Mouse (Mus musculus) hematopoietic stem cell, adult 5-6 weeks (primary cell): ENCODE data around the gene Aen. TPM values are rescaled to one million over a fixed set of nuclear protein-coding genes. Genes with fewer than 3 reads are reported as not detected.

Experiments used
- ATAC-seq, 2 experiments: fragments of 125-278 bp in 1 of 2; replicated peaks in 1 of 2; 2 replicates each; pipeline ENCODE4 v1.8.0; 2016 to 2017; ENCODE audit warnings: inconsistent platforms in 2 of 2, mild to moderate bottlenecking in 2 of 2, moderate number of reproducible peaks in 2 of 2, low read depth in 1 of 2, moderate TSS enrichment in 1 of 2; ENCODE audit not compliant: low FRiP score in 2 of 2, poor library complexity in 2 of 2, severe bottlenecking in 2 of 2, insufficient read depth in 1 of 2, low TSS enrichment in 1 of 2
- total RNA-seq: library from RNA; stranded (forward); fragments of 172-1452, 232-1000 nt; gene quantifications from 2 replicates; pipeline ENCODE4 v1.2.3, GENCODE M21; 2017

Aen gene
- total RNA-seq: 29.8 and 33.3 TPM in 2 replicates

GRCm38 (mm10) chr7:78895653-78896333 is at the start of gene Aen:
Gene Aen, plus strand, starts transcription at chr7:78895854.
- ATAC-seq: peak; percentile 100

GRCm38 (mm10) chr7:78846066-78846716 is 49.5 kb upstream of the Aen start:
- peak; percentile 33 to 43; a peak in 3 of 4 replicates for ATAC-seq

- peak; percentile 95 to 97 for ATAC-seq
Measured at GRCm38 (mm10) chr7:78846737-78847434, 48.8 kb upstream of the Aen start, which contains the start of gene Det1. Gene Det1, minus strand, starts transcription at chr7:78847263.

GRCm38 (mm10) chr7:78854051-78854450 is 41.6 kb upstream of the Aen start:
- ATAC-seq: peak in 1 of 2 experiments; percentile 51; a peak in 1 of 4 replicates

- ATAC-seq: no peak
Measured at GRCm38 (mm10) chr7:78855044-78855655, 40.5 kb upstream of the Aen start.

GRCm38 (mm10) chr7:78863796-78864445 is 31.7 kb upstream of the Aen start:
- ATAC-seq: peak in 1 of 2 experiments; percentile 27; a peak in 3 of 4 replicates

- peak; percentile 54 to 74 for ATAC-seq
Measured at GRCm38 (mm10) chr7:78864446-78864802, 31.2 kb upstream of the Aen start.

- ATAC-seq: no peak
Measured at GRCm38 (mm10) chr7:78865212-78865949, 30.3 kb upstream of the Aen start.

- ATAC-seq: no peak
Measured at GRCm38 (mm10) chr7:78868731-78869130, 26.9 kb upstream of the Aen start.

- peak; percentile 60 to 72; a peak in 3 of 4 replicates for ATAC-seq
Measured at GRCm38 (mm10) chr7:78872366-78872765, 23.3 kb upstream of the Aen start.

GRCm38 (mm10) chr7:78872831-78873230 is 22.8 kb upstream of the Aen start:
- ATAC-seq: no peak

- ATAC-seq: no peak
Measured at GRCm38 (mm10) chr7:78881607-78882468, 13.8 kb upstream of the Aen start.

GRCm38 (mm10) chr7:78882469-78882837 is 13.2 kb upstream of the Aen start:
- ATAC-seq: peak in 1 of 2 experiments; percentile 32; a peak in 1 of 4 replicates

GRCm38 (mm10) chr7:78883016-78883725 is 12.5 kb upstream of the Aen start:
- peak in 1 of 2 experiments; percentile 19; a peak in 1 of 4 replicates for ATAC-seq

GRCm38 (mm10) chr7:78883726-78884060 is 12.0 kb upstream of the Aen start:
- ATAC-seq: no peak
